Mouse (Mus musculus) left cerebral cortex, postnatal 25 days (tissue): Measurements from ENCODE around the gene Olig3. TPM values are rescaled to one million over a fixed set of nuclear protein-coding genes. Genes with fewer than 3 reads are reported as not detected.

ENCODE experiments used
- DNase-seq, 2 experiments: peaks; one replicate each; pipeline ENCODE4 v3.0.0; 2022; ENCODE audit warnings: low spot score in 2 of 2, mixed read lengths in 1 of 2
- intact Hi-C: fragments of 180-260 bp; cut with DNase I; formaldehyde crosslinking; loops from one replicate; pipeline ENCODE4 v1.15.1; 2025
- total RNA-seq, 2 experiments: library from RNA; stranded (reverse); gene quantifications; 2 replicates each; pipeline ENCODE4 v1.2.3; 2021

Olig3 gene
- not detected for total RNA-seq

- intact Hi-C loops = no loop called here
Measured at GRCm38 (mm10) chr10:19356071-19356583, at the start of gene Olig3. TSS of gene Olig3 (plus strand) at chr10:19356533.

GRCm38 (mm10) chr10:19309681-19310395, 46.5 kb upstream of the Olig3 start:
- DNase-seq = no peak
- intact Hi-C loops = no loop called here

More at GRCm38 (mm10) chr10:19356071-19356583, at the start of gene Olig3:
- no peak for DNase-seq

- intact Hi-C loops = no loop called here
- no peak for DNase-seq
Measured at GRCm38 (mm10) chr10:19310471-19310870, 45.9 kb upstream of the Olig3 start.

GRCm38 (mm10) chr10:19317962-19318812, 38.1 kb upstream of the Olig3 start:
- intact Hi-C loops = no loop called here
- DNase-seq = no peak

GRCm38 (mm10) chr10:19321781-19322180, 34.6 kb upstream of the Olig3 start:
- DNase-seq = no peak
- intact Hi-C loops = no loop called here

- no peak for DNase-seq
- intact Hi-C loops = no loop called here
Measured at GRCm38 (mm10) chr10:19329191-19329777, 27.0 kb upstream of the Olig3 start.

GRCm38 (mm10) chr10:19333425-19333824, 22.9 kb upstream of the Olig3 start:
- no peak for DNase-seq
- intact Hi-C loops = no loop called here

GRCm38 (mm10) chr10:19338695-19339630, 17.4 kb upstream of the Olig3 start:
- intact Hi-C loops = no loop called here
- no peak for DNase-seq

- intact Hi-C loops = no loop called here
- no peak for DNase-seq
Measured at GRCm38 (mm10) chr10:19344039-19344438, 12.3 kb upstream of the Olig3 start.

- DNase-seq = no peak
- intact Hi-C loops = no loop called here
Measured at GRCm38 (mm10) chr10:19349326-19349725, 7.0 kb upstream of the Olig3 start.

- intact Hi-C loops = no loop called here
- DNase-seq = no peak
Measured at GRCm38 (mm10) chr10:19352006-19352877, 4.1 kb upstream of the Olig3 start.

GRCm38 (mm10) chr10:19352878-19353301, 3.4 kb upstream of the Olig3 start:
- intact Hi-C loops = no loop called here
- no peak for DNase-seq

- DNase-seq = no peak
- intact Hi-C loops = no loop called here
Measured at GRCm38 (mm10) chr10:19353631-19354030, 2.7 kb upstream of the Olig3 start.

GRCm38 (mm10) chr10:19354146-19354545, 2.2 kb upstream of the Olig3 start:
- DNase-seq = no peak
- intact Hi-C loops = no loop called here

GRCm38 (mm10) chr10:19355076-19355475, 1.3 kb upstream of the Olig3 start:
- intact Hi-C loops = no loop called here
- no peak for DNase-seq

- intact Hi-C loops = no loop called here
- no peak for DNase-seq
Measured at GRCm38 (mm10) chr10:19356720-19357641, 648 bp downstream of the Olig3 start.

- DNase-seq = no peak
- intact Hi-C loops = no loop called here
Measured at GRCm38 (mm10) chr10:19357848-19358247, 1.5 kb downstream of the Olig3 start.
